In genomic region chr11:72670634-72671033, GRCm38 (mm10) we compare ENCODE assay signal across 26 mouse cellular contexts.
"Had no signal": no experiment of that assay in that cellular context is flagged by ENCODE, and none has a peak within 500 bp of the region (broad histone marks: within the 10 kb centered on the region; RNA-seq: fewer than 3 reads in every experiment).

No protein-coding gene starts in this region.

- H3K27me3 ChIP-seq: embryonic facial prominence, embryonic 12.5 days; embryonic facial prominence, embryonic 13.5 days; embryonic facial prominence, embryonic 15.5 days; forebrain, embryonic 12.5 days; forebrain, embryonic 13.5 days; forebrain, embryonic 15.5 days had no signal

- H3K9ac ChIP-seq: embryonic facial prominence, embryonic 12.5 days; embryonic facial prominence, embryonic 13.5 days; embryonic facial prominence, embryonic 15.5 days; forebrain, embryonic 12.5 days; forebrain, embryonic 13.5 days; forebrain, embryonic 15.5 days; forebrain, postnatal 0 days had no signal

- DNase-seq: cerebellum, adult 9-11 months; cerebellum, postnatal 10 days; cerebellum, postnatal 14 days; cerebellum, postnatal 25 days; cerebellum, postnatal 36 days; embryo, embryonic 11 days; forebrain, postnatal 0 days; gastrocnemius, adult 2 months; gastrocnemius, postnatal 10 days; gastrocnemius, postnatal 14 days; gastrocnemius, postnatal 25 days; gastrocnemius, postnatal 36 days; heart, adult 11 months; heart, adult 18-20 months; heart, adult 2 months had no signal

- H3K27ac ChIP-seq: embryonic facial prominence, embryonic 10.5 days; embryonic facial prominence, embryonic 12.5 days; embryonic facial prominence, embryonic 13.5 days; embryonic facial prominence, embryonic 15.5 days; forebrain, embryonic 10.5 days; forebrain, embryonic 12.5 days; forebrain, embryonic 13.5 days; forebrain, embryonic 15.5 days; gastrocnemius, adult 2 months; heart, adult 2 months had no signal

- H3K9me3 ChIP-seq: embryonic facial prominence, embryonic 10.5 days; embryonic facial prominence, embryonic 12.5 days; embryonic facial prominence, embryonic 13.5 days; embryonic facial prominence, embryonic 15.5 days; forebrain, embryonic 12.5 days; forebrain, embryonic 13.5 days; forebrain, embryonic 15.5 days had no signal

- H3K4me3 ChIP-seq: embryonic facial prominence, embryonic 10.5 days; embryonic facial prominence, embryonic 12.5 days; embryonic facial prominence, embryonic 13.5 days; embryonic facial prominence, embryonic 15.5 days; erythroblast, embryonic 14.5 days; forebrain, embryonic 10.5 days; forebrain, embryonic 12.5 days; forebrain, embryonic 13.5 days; forebrain, embryonic 15.5 days; gastrocnemius, adult 2 months; heart, adult 2 months had no signal

- ATAC-seq: forebrain, embryonic 13.5 days; forebrain, embryonic 14.5 days; forebrain, embryonic 15.5 days; forebrain, embryonic 16.5 days; forebrain, postnatal 0 days had no signal

- H3K4me1 ChIP-seq: embryonic facial prominence, embryonic 10.5 days; embryonic facial prominence, embryonic 12.5 days; embryonic facial prominence, embryonic 15.5 days; forebrain, embryonic 10.5 days; forebrain, embryonic 12.5 days; forebrain, embryonic 13.5 days; forebrain, embryonic 15.5 days had no signal

- H3K36me3 ChIP-seq: embryonic facial prominence, embryonic 12.5 days; embryonic facial prominence, embryonic 15.5 days; forebrain, embryonic 12.5 days had no signal
